Mouse (Mus musculus): ENCODE data around the gene Rbbp9. TPM values are rescaled to one million over a fixed set of nuclear protein-coding genes. Genes with fewer than 3 reads are reported as not detected.
"Not testable (repeated sequence)": the region's sequence is repeated elsewhere in the genome, so short reads cannot be mapped to it uniquely, and the experiment has no call there.

Gene Rbbp9
- total RNA-seq (2021): 10 to 100 TPM; 14.2 to 15.0 TPM
- long read RNA-seq, experiment 1, transcript Rbbp9-201 (5 exons, 2,170 nt): major isoform, 11 of 14 reads
- long read RNA-seq, experiment 1, partial matches to known transcripts: 0 of 14 reads
- long read RNA-seq, experiment 1, other reads (novel, unspliced or antisense): 3 of 14 reads
- long read RNA-seq, experiment 2, transcript Rbbp9-201 (5 exons, 2,170 nt): major isoform, 7 of 11 reads
- long read RNA-seq, experiment 2, partial matches to known transcripts: 0 of 11 reads
- long read RNA-seq, experiment 2, other reads (novel, unspliced or antisense): 4 of 11 reads

- peak in 1 of 2 experiments; percentile 50 for DNase-seq (ENCODE audit: low spot score in 2 of 2)
Observed at GRCm38 (mm10) chr2:144550529-144550928, at the start of gene Rbbp9. Gene Rbbp9, minus strand, starts transcription at chr2:144550869.

- peak; percentile 59 to 84 for DNase-seq (ENCODE audit: low spot score in 2 of 2)
Observed at GRCm38 (mm10) chr2:144599831-144600687, 49.4 kb upstream of the Rbbp9 start, which contains the start of gene Dtd1. Gene Dtd1, plus strand, starts transcription at chr2:144599897.

- no peak for DNase-seq (ENCODE audit: low spot score in 2 of 2)
Observed at GRCm38 (mm10) chr2:144598006-144598405, 47.3 kb upstream of the Rbbp9 start.

- DNase-seq (ENCODE audit: low spot score in 2 of 2): peak; percentile 41 to 70
Observed at GRCm38 (mm10) chr2:144593951-144594651, 43.4 kb upstream of the Rbbp9 start, which contains the start of gene Smim26. Gene Smim26, plus strand, starts transcription at chr2:144594054.

- DNase-seq (ENCODE audit: low spot score in 2 of 2): not testable (repeated sequence)
Observed at GRCm38 (mm10) chr2:144593036-144593435, 42.4 kb upstream of the Rbbp9 start.

- DNase-seq (ENCODE audit: low spot score in 2 of 2): no peak
Observed at GRCm38 (mm10) chr2:144588723-144589122, 38.1 kb upstream of the Rbbp9 start.

- peak; percentile 83 to 95 for DNase-seq (ENCODE audit: low spot score in 2 of 2)
Observed at GRCm38 (mm10) chr2:144555820-144556552, 5.3 kb upstream of the Rbbp9 start, which contains the start of gene Sec23b. Gene Sec23b, plus strand, starts transcription at chr2:144556229.

GRCm38 (mm10) chr2:144555286-144555819 is 4.7 kb upstream of the Rbbp9 start:
- no peak for DNase-seq (ENCODE audit: low spot score in 2 of 2)

GRCm38 (mm10) chr2:144553905-144554304 is 3.2 kb upstream of the Rbbp9 start:
- DNase-seq (ENCODE audit: low spot score in 2 of 2): no peak

GRCm38 (mm10) chr2:144547559-144547958 is 3.1 kb downstream of the Rbbp9 start:
- DNase-seq (ENCODE audit: low spot score in 2 of 2): no peak

GRCm38 (mm10) chr2:144545481-144545880 is 5.2 kb downstream of the Rbbp9 start:
- DNase-seq (ENCODE audit: low spot score in 2 of 2): no peak

GRCm38 (mm10) chr2:144545061-144545460 is 5.6 kb downstream of the Rbbp9 start:
- DNase-seq (ENCODE audit: low spot score in 2 of 2): no peak

- no peak for DNase-seq (ENCODE audit: low spot score in 2 of 2)
Observed at GRCm38 (mm10) chr2:144544630-144545029, 6.0 kb downstream of the Rbbp9 start.

- no peak for DNase-seq (ENCODE audit: low spot score in 2 of 2)
Observed at GRCm38 (mm10) chr2:144543670-144544069, 7.0 kb downstream of the Rbbp9 start.

- DNase-seq (ENCODE audit: low spot score in 2 of 2): no peak
Observed at GRCm38 (mm10) chr2:144541246-144541645, 9.4 kb downstream of the Rbbp9 start.

- no peak for DNase-seq (ENCODE audit: low spot score in 2 of 2)
Observed at GRCm38 (mm10) chr2:144537123-144537522, 13.5 kb downstream of the Rbbp9 start.

GRCm38 (mm10) chr2:144527821-144528174 is 22.9 kb downstream of the Rbbp9 start:
- DNase-seq (ENCODE audit: low spot score in 2 of 2): no peak

- DNase-seq (ENCODE audit: low spot score in 2 of 2): peak; percentile 80 to 93
Observed at GRCm38 (mm10) chr2:144526981-144527820, 23.5 kb downstream of the Rbbp9 start, which contains the start of the genes Dzank1 and Polr3f. Gene Dzank1, minus strand, starts transcription at chr2:144527414. Gene Polr3f, plus strand, starts transcription at chr2:144527718.

GRCm38 (mm10) chr2:144525856-144526255 is 24.8 kb downstream of the Rbbp9 start:
- no peak for DNase-seq (ENCODE audit: low spot score in 2 of 2)

All from gastrocnemius, postnatal 4 days (tissue).